Mouse (Mus musculus) hindbrain, embryonic 11.5 days (tissue): ENCODE measurements around the gene Gm10283. TPM values are rescaled to one million over a fixed set of nuclear protein-coding genes. Genes with fewer than 3 reads are reported as not detected.

Source experiments
- ATAC-seq: fragments of 200-750 bp; cut with Nextera tagmentation; 2 replicates; pipeline ENCODE4 v1.8.0; 2017; ENCODE audit warnings: mild to moderate bottlenecking, moderate TSS enrichment, moderate library complexity; ENCODE audit not compliant: low FRiP score
- DNase-seq: peaks from one replicate; pipeline ENCODE4 v3.0.0-alpha.2; 2015; ENCODE audit warnings: low spot score
- H3K27ac ChIP-seq: fragments of 300-500 bp; sonication (generic); 2 replicates; pipeline ENCODE4 v1.5.1; 2014; ENCODE audit warnings: mild to moderate bottlenecking, low read depth, low read length
- H3K27me3 ChIP-seq: fragments of 300-500 bp; sonication (generic); 2 replicates; pipeline ENCODE4 v1.6.1; 2014; ENCODE audit warnings: mild to moderate bottlenecking, low read length, moderate library complexity, mixed read lengths; ENCODE audit not compliant: control insufficient read depth, insufficient read depth
- H3K36me3 ChIP-seq: fragments of 300-500 bp; sonication (generic); 2 replicates; pipeline ENCODE4 v1.6.1; 2014; ENCODE audit warnings: mild to moderate bottlenecking, low read length, moderate library complexity, mixed read lengths; ENCODE audit not compliant: control insufficient read depth, insufficient read depth
- H3K4me1 ChIP-seq: fragments of 300-500 bp; sonication (generic); replicated peaks from 2 replicates; pipeline ENCODE4 v1.6.1; 2014; ENCODE audit warnings: low read length, mixed read lengths; ENCODE audit not compliant: control insufficient read depth, insufficient read depth
- H3K4me2 ChIP-seq: fragments of 300-500 bp; sonication (generic); replicated peaks from 2 replicates; pipeline ENCODE4 v1.6.1; 2014; ENCODE audit warnings: mild to moderate bottlenecking, low read depth, low read length
- H3K4me3 ChIP-seq: fragments of 300-500 bp; sonication (generic); 2 replicates; pipeline ENCODE4 v1.5.1; 2014; ENCODE audit warnings: low read depth, low read length
- H3K9ac ChIP-seq: fragments of 300-500 bp; sonication (generic); 2 replicates; pipeline ENCODE4 v1.6.1; 2014; ENCODE audit warnings: low read depth, low read length
- H3K9me3 ChIP-seq: fragments of 300-500 bp; sonication (generic); 2 replicates; pipeline ENCODE4 v1.6.1; 2016; ENCODE audit warnings: low read length; ENCODE audit not compliant: control insufficient read depth
- WGBS: fragments of 180-500 bp; shearing (Covaris S2); extraction: QIAGEN DNeasy Blood & Tissue Kit; methylation state at CpG from one replicate; pipeline ENCODE4 v1.1.7; 2014; 5-methylcytosine and 5-hydroxymethylcytosine counted together
- polyA plus RNA-seq: library from polyadenylated mRNA; unstranded; fragments of >200 nt; fragmentation: Nextera tagmentation; extraction: Ambion mirVana; gene quantifications from 2 replicates; pipeline ENCODE4 v1.2.1, GENCODE M21; 2014

Gene Gm10283
- polyA plus RNA-seq, 1 experiment from 2014 or later, result not detected

- no peaks in the 10 kb centered on the region for H3K27me3 ChIP-seq
- H3K27ac ChIP-seq, result no peak overlapping the region
- H3K4me3 ChIP-seq, result no peak overlapping the region
- ATAC-seq, result no peak
- no peak overlapping the region for H3K4me2 ChIP-seq
- H3K36me3 ChIP-seq, result no peaks in the 10 kb centered on the region
- no peaks in the 10 kb centered on the region for H3K4me1 ChIP-seq
- no peaks in the 10 kb centered on the region for H3K9me3 ChIP-seq
- WGBS, result 95% methylated on average over 2 of the region's 2 CpGs
- DNase-seq, result no peak
- no peak overlapping the region for H3K9ac ChIP-seq
Observed at GRCm38 (mm10) chr8:60386589-60386988, 116.4 kb downstream of the Gm10283 start.

Other genes starting within 250 kb of the Gm10283 start
- 0.94 and 1.2 TPM in 2 replicates for gene Aadat, start 2.7 kb upstream of the Gm10283 start, polyA plus RNA-seq
- gene Mfap3l, start 129.6 kb upstream of the Gm10283 start, polyA plus RNA-seq, result 2.3 and 2.5 TPM in 2 replicates